Mouse (Mus musculus): ENCODE data around the gene Pcgf2.
"Not testable (repeated sequence)": the region's sequence is repeated elsewhere in the genome, so short reads cannot be mapped to it uniquely, and the experiment has no call there.

Gene Pcgf2

DNA sequence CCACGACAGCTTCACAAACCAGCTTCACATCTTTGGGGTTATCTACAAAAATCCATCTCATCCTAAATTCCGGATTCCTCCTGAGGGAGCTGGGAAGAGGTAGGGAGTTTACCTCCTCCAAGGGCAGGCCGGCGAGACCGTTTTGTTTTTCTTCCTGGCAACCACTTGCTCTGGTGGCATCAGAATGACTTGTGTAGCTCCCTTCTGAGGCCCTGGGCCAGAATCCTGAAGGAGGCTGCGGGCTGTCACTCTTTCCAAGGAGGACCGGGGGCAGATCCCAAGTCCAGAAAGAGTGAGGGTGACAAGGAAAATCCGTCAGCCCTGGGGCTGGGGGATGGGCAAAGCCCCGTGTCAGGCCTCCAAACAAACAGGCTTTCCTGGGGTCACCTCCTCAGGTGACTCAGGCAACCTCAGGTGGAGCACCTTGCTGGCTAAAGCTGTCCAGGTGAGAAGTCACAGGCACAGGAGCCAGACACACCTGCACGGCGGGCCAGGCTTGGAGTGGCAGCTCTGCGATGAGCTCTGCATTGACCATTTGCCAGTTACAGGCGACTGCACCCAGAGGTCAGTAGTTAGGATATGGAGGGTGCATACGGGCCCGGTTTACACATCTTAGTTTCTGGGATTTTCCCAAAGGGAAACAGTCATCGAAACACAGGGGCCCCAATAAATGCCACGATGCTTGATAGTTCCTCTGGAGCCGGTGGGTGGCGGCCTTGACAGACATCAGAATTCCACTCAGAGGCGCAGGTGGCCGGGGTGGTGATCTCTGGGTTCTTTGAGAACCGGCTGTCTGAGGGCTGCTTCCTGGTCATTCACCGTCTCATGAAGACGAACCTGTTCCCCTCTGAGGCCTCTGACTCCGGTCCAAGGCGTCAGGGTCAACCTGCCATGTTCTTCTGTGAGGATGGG, 17.3 kb upstream of the Pcgf2 start:
- DNase-seq (ENCODE audit: extremely low read depth, low read depth, low spot score): no peak

- DNase-seq (ENCODE audit: extremely low read depth, low read depth, low spot score): no peak
Measured at GRCm38 (mm10) chr11:97716021-97716420, 15.7 kb upstream of the Pcgf2 start.

DNA sequence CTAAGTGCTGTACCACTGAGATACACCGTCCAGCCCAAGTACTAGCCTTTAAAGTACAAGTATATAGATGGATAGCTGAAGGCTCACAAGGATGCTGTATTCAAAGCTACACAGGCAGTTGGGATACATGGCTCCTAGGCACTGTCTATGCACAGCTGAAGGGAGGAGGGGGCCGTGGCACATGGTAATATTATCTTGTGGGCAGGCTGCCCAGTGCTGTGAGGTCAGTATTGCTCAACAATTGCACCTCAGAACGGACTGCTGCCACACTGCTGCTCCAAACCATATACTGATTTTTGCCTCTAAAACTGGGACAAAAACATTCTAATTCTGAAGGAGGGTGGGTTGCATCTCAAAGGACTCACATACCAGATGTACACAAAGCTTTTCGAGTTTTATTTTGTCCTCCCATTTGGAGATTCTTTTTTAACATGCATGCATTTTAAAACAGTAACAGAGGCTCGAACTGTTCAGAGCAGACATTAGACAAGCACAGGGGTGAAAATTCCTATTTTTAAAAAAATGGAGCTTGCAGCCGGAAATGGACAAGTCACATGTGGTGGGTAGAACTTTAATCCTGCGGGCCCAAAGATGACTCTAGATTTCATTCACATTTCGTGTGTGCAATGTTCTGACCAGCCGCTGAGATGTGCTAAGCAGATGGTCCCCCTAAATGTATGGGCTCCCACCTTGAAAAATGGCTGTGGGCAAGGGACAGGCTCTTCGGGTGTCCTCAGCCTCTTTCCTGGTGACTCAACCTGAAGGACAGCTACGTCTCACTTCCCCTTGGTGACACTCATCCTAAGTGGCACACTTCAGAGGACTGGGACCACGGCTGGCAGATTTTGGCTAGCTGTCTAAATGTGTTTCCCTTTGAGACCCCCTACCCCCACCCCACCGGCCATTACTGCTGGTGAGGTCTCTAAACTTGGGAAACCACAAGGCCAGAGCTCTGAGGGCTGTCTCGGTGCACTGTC, 14.8 kb upstream of the Pcgf2 start:
- no peak for DNase-seq (ENCODE audit: extremely low read depth, low read depth, low spot score)

DNA sequence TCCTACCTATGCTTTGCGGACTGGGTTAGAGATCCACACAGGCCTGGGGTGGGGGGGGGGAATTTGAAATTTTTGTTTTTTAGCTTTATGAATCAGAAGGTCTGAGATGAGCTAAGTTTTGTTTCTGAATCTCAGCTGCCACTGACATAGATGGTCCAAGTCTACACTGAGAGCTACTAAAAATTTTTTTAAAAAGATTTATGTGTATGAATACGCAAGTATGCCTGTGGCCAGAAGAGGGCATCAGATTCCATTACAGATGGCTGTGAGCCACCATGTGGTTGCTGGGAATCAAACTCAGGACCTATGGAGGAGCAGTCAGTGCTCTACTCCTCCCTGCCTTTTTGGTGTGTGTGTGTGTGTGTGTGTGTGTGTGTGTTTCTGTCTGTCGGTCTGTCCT, 14.1 kb upstream of the Pcgf2 start:
- DNase-seq (ENCODE audit: extremely low read depth, low read depth, low spot score): no peak

- no peak for DNase-seq (ENCODE audit: extremely low read depth, low read depth, low spot score)
Measured at GRCm38 (mm10) chr11:97713896-97714295, 13.6 kb upstream of the Pcgf2 start.

GRCm38 (mm10) chr11:97712286-97712685, 12.0 kb upstream of the Pcgf2 start:
- DNase-seq (ENCODE audit: extremely low read depth, low read depth, low spot score): no peak

DNA sequence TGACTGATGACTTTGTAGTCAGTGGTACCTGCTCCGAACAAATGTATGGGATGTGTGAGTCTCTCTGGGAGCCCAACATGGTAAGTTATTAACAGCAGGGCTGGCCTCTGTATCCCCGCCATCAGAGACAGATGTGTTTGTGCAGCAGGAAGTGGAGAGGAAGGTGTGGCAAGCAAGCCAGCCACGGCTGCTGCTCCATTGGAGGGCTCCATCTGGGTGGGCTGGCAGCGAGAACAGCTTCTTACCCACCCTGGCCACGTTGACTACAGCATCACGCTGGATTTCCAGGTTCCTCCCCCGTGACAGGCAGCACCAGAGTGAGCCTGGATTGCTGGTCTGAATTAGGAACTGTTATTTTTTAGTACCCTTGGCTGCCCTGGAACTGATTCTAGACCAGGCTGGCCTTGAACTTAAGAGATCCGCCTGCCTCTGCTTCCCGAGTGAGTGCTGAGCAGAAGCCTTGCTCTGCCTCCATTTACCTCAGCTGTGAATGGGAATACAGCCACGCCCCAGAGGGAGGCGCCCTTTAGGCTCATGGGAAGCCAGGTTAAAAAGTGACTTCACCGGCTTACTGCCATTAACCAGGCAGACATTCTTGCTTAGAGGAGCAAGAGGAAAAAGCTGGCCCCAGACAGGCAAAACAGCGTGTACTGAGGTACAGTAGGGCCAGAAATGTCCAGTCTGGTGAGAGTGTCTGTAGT, 11.1 kb upstream of the Pcgf2 start:
- no peak for DNase-seq (ENCODE audit: extremely low read depth, low read depth, low spot score)

GRCm38 (mm10) chr11:97710067-97710466, 9.8 kb upstream of the Pcgf2 start:
- DNase-seq (ENCODE audit: extremely low read depth, low read depth, low spot score): not testable (repeated sequence)

GRCm38 (mm10) chr11:97703039-97703826, 2.9 kb upstream of the Pcgf2 start, which contains the start of gene Psmb3:
Psmb3 (plus strand) TSS chr11:97703399.
- peak; percentile 99 for DNase-seq (ENCODE audit: extremely low read depth, low read depth, low spot score)

DNA sequence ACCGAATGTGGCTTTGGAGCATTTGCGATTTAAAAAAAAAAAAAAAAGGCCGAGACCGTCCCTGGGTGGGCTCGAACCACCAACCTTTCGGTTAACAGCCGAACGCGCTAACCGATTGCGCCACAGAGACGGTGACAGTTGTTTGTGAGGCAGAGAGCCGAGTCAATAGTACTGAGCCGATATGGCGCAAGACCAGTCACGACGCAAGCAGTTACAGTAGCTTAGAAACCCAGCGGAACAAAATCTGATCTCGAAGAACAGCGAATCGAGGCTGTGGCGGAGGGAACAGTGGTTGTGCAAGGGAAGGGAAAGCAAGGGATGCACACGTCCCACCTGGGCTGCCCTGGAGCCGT, 2.1 kb upstream of the Pcgf2 start:
- no peak for DNase-seq (ENCODE audit: extremely low read depth, low read depth, low spot score)

DNA sequence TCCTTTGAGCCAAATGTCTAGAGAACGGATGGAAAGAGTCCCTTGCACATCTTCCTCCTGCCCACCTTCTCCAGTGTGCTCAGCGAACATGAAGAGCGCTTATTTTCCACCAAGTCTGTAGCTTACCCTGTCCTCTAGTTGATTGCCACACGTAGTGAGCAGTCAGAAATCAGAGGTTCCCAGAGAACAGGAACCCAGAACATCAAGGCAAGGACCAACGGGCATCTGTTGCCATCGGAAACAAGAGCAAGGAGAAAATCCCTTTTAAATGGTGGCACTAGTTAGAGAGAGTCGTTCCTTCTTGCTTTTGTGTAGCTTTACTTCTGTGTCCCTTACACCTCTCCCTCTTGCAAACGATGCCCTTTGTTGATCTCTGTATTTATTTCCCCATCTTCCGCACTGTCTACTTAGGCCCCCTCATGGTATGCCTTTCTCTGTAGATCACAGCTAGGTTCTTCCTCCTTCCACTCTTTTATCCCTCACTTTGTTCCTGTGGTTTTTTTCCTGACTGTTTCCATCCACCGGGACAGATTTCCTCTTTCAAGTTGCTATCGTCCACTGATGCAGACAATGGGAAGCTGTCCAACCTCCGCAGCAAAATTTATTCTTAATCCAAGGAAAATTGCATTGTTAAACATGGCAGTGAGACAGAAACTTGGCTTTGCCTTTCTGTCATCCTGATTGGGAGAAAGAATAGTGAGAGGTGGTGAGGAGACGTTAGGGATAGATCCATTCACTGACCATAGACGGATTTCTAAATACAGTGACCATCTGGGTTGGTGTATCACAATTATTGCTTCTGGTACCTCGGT, 1.5 kb upstream of the Pcgf2 start:
- DNase-seq (ENCODE audit: extremely low read depth, low read depth, low spot score): no peak

GRCm38 (mm10) chr11:97700746-97701580, 666 bp upstream of the Pcgf2 start:
- no peak for DNase-seq (ENCODE audit: extremely low read depth, low read depth, low spot score)

DNA sequence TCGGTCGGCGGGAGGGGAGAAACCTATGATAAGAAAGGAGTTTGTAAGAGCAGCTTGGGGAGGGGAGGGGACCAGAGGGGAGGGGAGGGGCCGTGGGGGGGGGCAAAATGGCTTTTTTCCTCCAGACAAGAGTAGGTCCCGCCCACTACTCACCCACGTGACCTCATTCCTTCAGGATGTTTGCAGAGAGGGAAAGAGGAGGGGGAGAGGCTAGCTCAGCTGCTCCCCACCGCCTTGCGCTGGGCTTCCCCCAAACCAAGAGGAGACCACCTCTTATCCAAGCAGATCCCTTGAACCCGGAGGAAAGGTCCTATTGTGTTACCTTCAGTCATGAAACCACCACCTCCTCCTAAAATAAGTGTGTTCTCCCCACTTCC, 683 bp downstream of the Pcgf2 start:
- no peak for DNase-seq (ENCODE audit: extremely low read depth, low read depth, low spot score)

GRCm38 (mm10) chr11:97698741-97699611, 1.3 kb downstream of the Pcgf2 start:
- DNase-seq (ENCODE audit: extremely low read depth, low read depth, low spot score): no peak

DNA sequence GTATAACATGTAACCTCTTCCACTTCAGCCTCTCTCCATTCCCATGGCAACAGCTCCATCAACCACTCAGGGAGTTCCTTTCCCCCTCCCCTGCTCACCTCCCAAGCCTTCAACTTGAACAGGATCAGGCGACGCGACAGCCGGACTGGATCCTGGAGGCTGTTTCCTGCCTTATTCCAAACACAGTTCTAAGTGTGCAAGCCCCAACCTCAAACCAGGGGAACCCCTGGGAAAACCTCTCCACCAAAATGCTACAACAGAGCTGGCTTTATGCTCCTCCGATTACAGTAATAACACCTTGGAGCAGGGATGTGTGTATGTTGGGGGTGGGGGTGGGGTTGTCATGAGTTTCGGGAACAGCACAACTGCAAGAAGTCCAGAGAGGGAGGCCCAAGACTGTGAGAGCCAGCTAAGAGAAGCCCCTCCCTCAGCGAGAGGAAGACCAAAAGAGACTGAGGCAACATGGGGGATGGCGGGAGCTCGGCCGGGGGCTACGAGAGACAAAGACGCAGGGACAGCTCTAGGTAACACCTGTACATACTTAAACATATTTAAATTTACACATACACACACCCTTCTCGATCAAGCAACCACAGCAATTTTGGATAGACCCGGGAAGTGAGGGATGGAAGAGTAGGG, 2.3 kb downstream of the Pcgf2 start:
- DNase-seq (ENCODE audit: extremely low read depth, low read depth, low spot score): no peak

DNA sequence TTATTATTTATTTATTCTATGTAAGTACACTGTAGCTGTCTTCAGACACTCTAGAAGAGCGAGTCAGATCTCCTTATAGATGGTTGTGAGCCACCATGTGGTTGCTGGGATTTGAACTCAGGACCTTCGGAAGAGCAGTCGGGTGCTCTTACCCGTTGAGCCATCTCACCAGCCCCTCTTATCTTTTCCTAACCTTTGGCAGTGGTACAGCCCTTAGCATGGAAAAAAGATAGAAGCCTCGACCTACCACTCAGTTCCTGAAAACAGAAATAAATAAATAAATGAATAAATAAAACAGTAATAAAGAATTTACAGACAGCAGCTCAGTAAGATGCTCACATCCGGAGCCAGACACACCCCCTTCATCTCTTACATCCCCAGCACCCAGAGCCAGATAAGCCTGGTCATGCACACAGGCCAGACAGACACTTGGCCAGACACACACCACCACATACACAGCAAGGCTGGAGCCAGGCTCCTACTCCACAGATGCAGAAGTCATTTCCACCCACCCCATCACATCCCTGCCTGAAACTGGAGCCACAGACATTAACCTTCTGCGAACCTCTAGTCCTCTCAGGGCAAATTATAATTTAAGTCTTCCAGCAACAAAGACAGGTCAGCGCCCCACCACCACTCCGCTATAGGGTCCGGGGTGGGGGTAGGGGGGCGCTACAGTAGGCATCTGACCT, 3.0 kb downstream of the Pcgf2 start:
- no peak for DNase-seq (ENCODE audit: extremely low read depth, low read depth, low spot score)

DNA sequence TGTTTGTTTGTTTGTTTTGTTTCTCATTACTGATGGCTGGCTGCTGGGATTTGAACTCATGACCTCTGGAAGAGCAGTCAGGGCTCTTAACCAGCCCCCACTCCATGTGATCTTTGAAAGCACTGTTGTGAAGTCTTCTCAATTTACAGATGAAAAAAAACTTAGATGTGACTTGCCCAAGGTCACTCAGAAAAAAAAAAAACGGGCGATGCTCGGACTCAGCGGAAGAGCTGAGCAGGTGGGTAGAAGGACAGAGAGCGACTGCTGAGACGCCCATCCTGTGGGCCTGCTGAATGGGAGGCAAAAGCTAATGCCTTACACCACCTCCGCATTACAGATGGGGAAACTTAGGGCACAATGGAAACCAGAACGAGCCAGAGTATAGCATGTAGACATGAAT, 3.6 kb downstream of the Pcgf2 start:
- DNase-seq (ENCODE audit: extremely low read depth, low read depth, low spot score): no peak
